Mouse (Mus musculus): ENCODE measurements around the gene Camkmt. TPM values are rescaled to one million over a fixed set of nuclear protein-coding genes. Genes with fewer than 3 reads are reported as not detected.

Gene Camkmt
- polyA plus RNA-seq (2014; fragmentation: Nextera tagmentation; extraction: Ambion mirVana): 19.4 and 20.8 TPM in 2 replicates

DNA sequence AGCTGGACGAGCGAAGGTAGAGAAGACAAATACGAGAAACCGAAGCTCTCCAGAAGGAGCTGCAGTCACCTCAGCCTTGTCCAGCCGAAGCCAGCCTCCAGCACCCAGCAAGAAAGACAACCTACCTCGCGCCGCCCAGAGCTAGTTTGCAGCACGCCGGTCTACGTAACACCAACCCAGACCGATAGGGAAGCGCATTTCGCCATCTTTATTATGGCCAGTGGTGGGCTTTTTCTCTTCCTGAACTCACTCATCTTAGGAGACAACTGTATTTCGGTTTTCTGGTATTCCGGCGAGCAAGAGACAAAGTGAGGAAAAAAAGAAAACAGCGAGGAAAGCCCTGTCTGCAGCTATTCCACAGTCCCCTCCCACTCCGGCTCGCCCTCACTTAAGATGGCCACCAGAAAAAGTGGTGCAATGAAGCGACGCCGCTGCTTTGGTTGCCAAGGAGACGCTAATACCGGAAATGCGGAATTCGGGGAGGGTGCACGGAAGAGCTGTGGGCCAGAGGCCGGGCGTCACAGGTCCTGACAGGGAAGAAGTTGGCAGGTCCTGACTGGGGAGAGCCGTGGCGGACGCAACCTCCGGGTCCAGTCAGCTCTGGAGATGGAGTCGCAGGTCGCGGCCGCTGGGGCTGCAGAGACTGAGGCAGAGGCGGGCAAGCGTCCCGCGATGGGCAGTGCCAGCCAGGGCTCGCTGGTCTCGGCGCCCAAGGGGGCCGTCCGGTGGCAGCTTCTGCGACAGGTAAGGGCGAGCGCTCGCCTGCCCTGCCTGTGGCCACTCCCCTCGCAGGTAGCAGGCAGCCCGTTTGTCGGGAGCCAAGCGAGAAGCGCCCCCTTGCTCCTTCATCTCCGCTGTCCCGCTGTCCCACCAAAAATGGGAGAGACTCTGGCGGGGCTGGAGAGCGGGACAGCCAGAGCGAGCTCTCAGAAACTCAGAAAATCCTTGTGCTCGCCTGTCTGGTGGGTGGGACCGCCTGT, at the start of gene Camkmt, which contains the start of gene Prepl:
Gene Camkmt (plus strand): TSS at position 433 of the 980 bp plus-strand sequence.
Gene Prepl (minus strand): TSS at position 122 of the 980 bp plus-strand sequence.
- peak; percentile 99 for ATAC-seq (ENCODE audit: low FRiP score, low TSS enrichment)
- under 1% methylated on average over 63 of the region's 63 CpGs for WGBS
- H3K9ac ChIP-seq (replicated peaks; ENCODE audit: low read length): peak within 1 kb of the TSS; percentile 81
- no peaks in the 10 kb centered on the region for H3K27me3 ChIP-seq (ENCODE audit: control insufficient read depth, insufficient read depth, low read length)
- peak within 1 kb of the TSS; percentile 83 for H3K4me2 ChIP-seq (ENCODE audit: low read length)
- DNase-seq: peak; percentile 98
- no peaks in the 10 kb centered on the region for H3K36me3 ChIP-seq (ENCODE audit: control insufficient read depth, insufficient read depth, low read length)
- peak within 1 kb of the TSS; percentile 89 for H3K27ac ChIP-seq (replicated peaks; ENCODE audit: low read depth, low read length)
- H3K4me3 ChIP-seq (replicated peaks; ENCODE audit: low read depth, low read length): peak within 1 kb of the TSS; percentile 89
- H3K4me1 ChIP-seq (ENCODE audit: control insufficient read depth, insufficient read depth, low read length): peaks cover 16% of the 10 kb centered on the region
- no peaks in the 10 kb centered on the region for H3K9me3 ChIP-seq (ENCODE audit: control insufficient read depth, low read length)

GRCm38 (mm10) chr17:85040913-85041312, 49.4 kb upstream of the Camkmt start:
- 87% methylated on average over 7 of the region's 7 CpGs for WGBS
- Histone ChIP-seq H3K9ac (replicated peaks; ENCODE audit: low read length) (no peak overlapping the region), H3K4me3 (replicated peaks; ENCODE audit: low read depth, low read length) (no peak overlapping the region), H3K27ac (replicated peaks; ENCODE audit: low read depth, low read length) (no peak overlapping the region), H3K4me1 (ENCODE audit: control insufficient read depth, insufficient read depth, low read length) (no peaks in the 10 kb centered on the region), H3K9me3 (ENCODE audit: control insufficient read depth, low read length) (no peaks in the 10 kb centered on the region), H3K36me3 (ENCODE audit: control insufficient read depth, insufficient read depth, low read length) (no peaks in the 10 kb centered on the region), H3K4me2 (ENCODE audit: low read length) (no peak overlapping the region), H3K27me3 (ENCODE audit: control insufficient read depth, insufficient read depth, low read length) (no peaks in the 10 kb centered on the region)
- DNase-seq (no peak), ATAC-seq (ENCODE audit: low FRiP score, low TSS enrichment) (no peak)

GRCm38 (mm10) chr17:85042419-85042818, 47.9 kb upstream of the Camkmt start:
- H3K27ac ChIP-seq (replicated peaks; ENCODE audit: low read depth, low read length): no peak overlapping the region
- H3K27me3 ChIP-seq (ENCODE audit: control insufficient read depth, insufficient read depth, low read length): no peaks in the 10 kb centered on the region
- H3K4me2 ChIP-seq (ENCODE audit: low read length): no peak overlapping the region
- 56% methylated on average over 6 of the region's 6 CpGs for WGBS
- H3K4me3 ChIP-seq (replicated peaks; ENCODE audit: low read depth, low read length): no peak overlapping the region
- DNase-seq: no peak
- H3K4me1 ChIP-seq (ENCODE audit: control insufficient read depth, insufficient read depth, low read length): no peaks in the 10 kb centered on the region
- no peak overlapping the region for H3K9ac ChIP-seq (replicated peaks; ENCODE audit: low read length)
- no peaks in the 10 kb centered on the region for H3K9me3 ChIP-seq (ENCODE audit: control insufficient read depth, low read length)
- H3K36me3 ChIP-seq (ENCODE audit: control insufficient read depth, insufficient read depth, low read length): no peaks in the 10 kb centered on the region
- ATAC-seq (ENCODE audit: low FRiP score, low TSS enrichment): no peak

GRCm38 (mm10) chr17:85043404-85043816, 46.9 kb upstream of the Camkmt start:
- H3K4me2 ChIP-seq (ENCODE audit: low read length): no peak overlapping the region
- H3K4me3 ChIP-seq (replicated peaks; ENCODE audit: low read depth, low read length): no peak overlapping the region
- H3K9ac ChIP-seq (replicated peaks; ENCODE audit: low read length): no peak overlapping the region
- ATAC-seq (ENCODE audit: low FRiP score, low TSS enrichment) (no peak), DNase-seq (no peak)
- no peaks in the 10 kb centered on the region for H3K27me3 ChIP-seq (ENCODE audit: control insufficient read depth, insufficient read depth, low read length)
- H3K4me1 ChIP-seq (ENCODE audit: control insufficient read depth, insufficient read depth, low read length): no peaks in the 10 kb centered on the region
- 87% methylated on average over 6 of the region's 6 CpGs for WGBS
- no peaks in the 10 kb centered on the region for H3K36me3 ChIP-seq (ENCODE audit: control insufficient read depth, insufficient read depth, low read length)
- no peaks in the 10 kb centered on the region for H3K9me3 ChIP-seq (ENCODE audit: control insufficient read depth, low read length)
- H3K27ac ChIP-seq (replicated peaks; ENCODE audit: low read depth, low read length): no peak overlapping the region

DNA sequence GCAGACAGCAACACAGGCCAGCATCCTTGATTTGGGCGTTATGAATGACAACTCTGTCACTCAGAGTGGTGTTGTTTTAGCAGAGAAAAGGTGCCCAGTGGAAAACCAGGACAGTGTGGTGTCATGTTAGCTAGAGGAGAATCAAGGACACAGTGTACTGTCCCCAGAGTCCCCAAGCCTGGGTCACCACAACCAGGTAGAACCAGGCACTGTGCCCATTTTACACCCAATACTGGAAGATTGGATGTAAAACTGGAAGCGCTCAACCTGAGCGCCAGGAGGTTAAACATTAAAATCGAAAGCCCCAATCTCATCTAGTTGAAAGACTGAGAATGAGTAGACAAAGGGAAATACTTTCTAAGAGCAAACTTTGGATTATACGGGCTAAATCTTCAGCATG, 45.9 kb upstream of the Camkmt start:
- no peak for ATAC-seq (ENCODE audit: low FRiP score, low TSS enrichment)
- no peak overlapping the region for H3K4me3 ChIP-seq (replicated peaks; ENCODE audit: low read depth, low read length)
- no peaks in the 10 kb centered on the region for H3K9me3 ChIP-seq (ENCODE audit: control insufficient read depth, low read length)
- no peaks in the 10 kb centered on the region for H3K27me3 ChIP-seq (ENCODE audit: control insufficient read depth, insufficient read depth, low read length)
- H3K9ac ChIP-seq (replicated peaks; ENCODE audit: low read length): no peak overlapping the region
- H3K4me1 ChIP-seq (ENCODE audit: control insufficient read depth, insufficient read depth, low read length): no peaks in the 10 kb centered on the region
- WGBS: 94% methylated on average over 5 of the region's 5 CpGs
- DNase-seq: no peak
- H3K4me2 ChIP-seq (ENCODE audit: low read length): no peak overlapping the region
- no peak overlapping the region for H3K27ac ChIP-seq (replicated peaks; ENCODE audit: low read depth, low read length)
- H3K36me3 ChIP-seq (ENCODE audit: control insufficient read depth, insufficient read depth, low read length): no peaks in the 10 kb centered on the region

DNA sequence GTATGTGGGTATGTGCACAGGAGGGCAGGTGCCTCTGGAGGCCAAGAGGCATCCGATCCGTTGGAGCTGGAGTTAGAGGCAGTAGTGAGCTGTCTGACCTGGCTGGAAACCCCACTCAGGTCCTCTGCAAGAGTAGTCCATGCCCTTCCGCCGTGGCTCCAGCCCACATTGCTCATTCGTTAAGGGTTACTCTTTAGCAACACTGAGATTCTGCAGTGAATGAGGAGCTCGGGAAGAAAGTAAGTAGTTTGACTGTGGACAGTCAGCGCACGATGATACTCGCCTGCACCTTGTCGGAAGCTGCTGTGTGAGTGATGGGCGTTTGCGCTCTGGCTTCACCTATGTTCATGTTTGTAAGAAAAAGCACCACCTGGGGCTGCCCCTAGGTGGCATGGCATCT, 45.2 kb upstream of the Camkmt start:
- DNase-seq: no peak

GRCm38 (mm10) chr17:85048379-85048778, 42.0 kb upstream of the Camkmt start:
- no peak overlapping the region for H3K4me2 ChIP-seq (ENCODE audit: low read length)
- H3K4me3 ChIP-seq (replicated peaks; ENCODE audit: low read depth, low read length): no peak overlapping the region
- no peaks in the 10 kb centered on the region for H3K9me3 ChIP-seq (ENCODE audit: control insufficient read depth, low read length)
- H3K27ac ChIP-seq (replicated peaks; ENCODE audit: low read depth, low read length): no peak overlapping the region
- no peaks in the 10 kb centered on the region for H3K36me3 ChIP-seq (ENCODE audit: control insufficient read depth, insufficient read depth, low read length)
- no peaks in the 10 kb centered on the region for H3K27me3 ChIP-seq (ENCODE audit: control insufficient read depth, insufficient read depth, low read length)
- DNase-seq (no peak), ATAC-seq (ENCODE audit: low FRiP score, low TSS enrichment) (no peak)
- 91% methylated on average over 5 of the region's 5 CpGs for WGBS
- no peaks in the 10 kb centered on the region for H3K4me1 ChIP-seq (ENCODE audit: control insufficient read depth, insufficient read depth, low read length)
- H3K9ac ChIP-seq (replicated peaks; ENCODE audit: low read length): no peak overlapping the region

More for the DNA sequence above, 45.2 kb upstream of the Camkmt start:
- H3K27me3 ChIP-seq (ENCODE audit: control insufficient read depth, insufficient read depth, low read length): no peaks in the 10 kb centered on the region
- no peak for ATAC-seq (ENCODE audit: low FRiP score, low TSS enrichment)
- H3K9me3 ChIP-seq (ENCODE audit: control insufficient read depth, low read length): no peaks in the 10 kb centered on the region
- H3K36me3 ChIP-seq (ENCODE audit: control insufficient read depth, insufficient read depth, low read length): no peaks in the 10 kb centered on the region
- no peak overlapping the region for H3K9ac ChIP-seq (replicated peaks; ENCODE audit: low read length)
- no peak overlapping the region for H3K27ac ChIP-seq (replicated peaks; ENCODE audit: low read depth, low read length)
- no peak overlapping the region for H3K4me2 ChIP-seq (ENCODE audit: low read length)
- H3K4me3 ChIP-seq (replicated peaks; ENCODE audit: low read depth, low read length): no peak overlapping the region
- H3K4me1 ChIP-seq (ENCODE audit: control insufficient read depth, insufficient read depth, low read length): no peaks in the 10 kb centered on the region
- 86% methylated on average over 12 of the region's 12 CpGs for WGBS

- Histone ChIP-seq H3K4me3 (replicated peaks; ENCODE audit: low read depth, low read length) (no peak overlapping the region), H3K36me3 (ENCODE audit: control insufficient read depth, insufficient read depth, low read length) (peaks cover 14% of the 10 kb centered on the region), H3K4me2 (ENCODE audit: low read length) (no peak overlapping the region), H3K27me3 (ENCODE audit: control insufficient read depth, insufficient read depth, low read length) (no peaks in the 10 kb centered on the region), H3K9ac (replicated peaks; ENCODE audit: low read length) (no peak overlapping the region), H3K4me1 (ENCODE audit: control insufficient read depth, insufficient read depth, low read length) (no peaks in the 10 kb centered on the region), H3K27ac (replicated peaks; ENCODE audit: low read depth, low read length) (no peak overlapping the region), H3K9me3 (ENCODE audit: control insufficient read depth, low read length) (no peaks in the 10 kb centered on the region)
- WGBS: 94% methylated on average over 7 of the region's 7 CpGs
- no peak for ATAC-seq (ENCODE audit: low FRiP score, low TSS enrichment)
- no peak for DNase-seq
Measured at GRCm38 (mm10) chr17:85058276-85058675, 32.1 kb upstream of the Camkmt start.

- Histone ChIP-seq H3K9ac (replicated peaks; ENCODE audit: low read length) (no peak overlapping the region), H3K9me3 (ENCODE audit: control insufficient read depth, low read length) (no peaks in the 10 kb centered on the region), H3K27me3 (ENCODE audit: control insufficient read depth, insufficient read depth, low read length) (no peaks in the 10 kb centered on the region), H3K27ac (replicated peaks; ENCODE audit: low read depth, low read length) (no peak overlapping the region), H3K4me2 (ENCODE audit: low read length) (no peak overlapping the region), H3K4me3 (replicated peaks; ENCODE audit: low read depth, low read length) (no peak overlapping the region), H3K36me3 (ENCODE audit: control insufficient read depth, insufficient read depth, low read length) (peaks cover 23% of the 10 kb centered on the region), H3K4me1 (ENCODE audit: control insufficient read depth, insufficient read depth, low read length) (no peaks in the 10 kb centered on the region)
- WGBS: 89% methylated on average over 6 of the region's 6 CpGs
- DNase-seq: no peak
- no peak for ATAC-seq (ENCODE audit: low FRiP score, low TSS enrichment)
Measured at GRCm38 (mm10) chr17:85059136-85059535, 31.2 kb upstream of the Camkmt start.
